Mouse (Mus musculus): Measurements from ENCODE around the gene Cat. TPM values are rescaled to one million over a fixed set of nuclear protein-coding genes. Genes with fewer than 3 reads are reported as not detected.

Cat gene
- polyA plus RNA-seq, 1 experiment from 2014 or later, result 67.3 TPM

DNA sequence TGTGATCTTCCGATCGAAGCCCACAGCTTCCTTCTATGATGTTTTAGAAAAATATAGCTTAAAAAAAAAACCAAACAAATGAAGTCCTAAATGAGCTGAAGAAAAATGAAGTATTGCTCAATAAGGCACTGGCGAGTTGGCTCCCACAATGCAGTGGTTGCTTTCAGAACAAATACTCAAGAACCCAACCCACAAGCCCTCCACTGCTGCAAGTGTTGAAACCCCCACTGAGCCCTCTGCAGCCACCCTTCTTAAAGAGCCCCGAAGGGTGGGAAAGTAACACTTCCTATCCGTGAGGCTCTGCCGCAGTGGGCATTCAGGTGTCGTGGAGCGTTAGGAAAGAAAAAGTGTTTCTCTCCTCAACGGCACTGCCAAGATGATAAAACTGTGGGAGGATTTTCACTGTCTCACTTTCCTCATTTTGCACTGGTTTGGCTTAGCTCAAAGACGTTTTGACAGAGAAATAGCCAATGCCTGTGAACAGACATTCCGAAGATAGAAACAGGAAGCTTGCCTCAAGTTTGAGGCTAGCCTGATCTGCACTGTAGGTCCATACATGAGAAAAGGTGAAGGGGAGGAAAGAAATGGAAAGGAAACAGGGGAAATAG lies 59.4 kb downstream of the Cat start:
- no peak for ATAC-seq
- WGBS, result 85% methylated on average over 11 of the region's 11 CpGs

DNA sequence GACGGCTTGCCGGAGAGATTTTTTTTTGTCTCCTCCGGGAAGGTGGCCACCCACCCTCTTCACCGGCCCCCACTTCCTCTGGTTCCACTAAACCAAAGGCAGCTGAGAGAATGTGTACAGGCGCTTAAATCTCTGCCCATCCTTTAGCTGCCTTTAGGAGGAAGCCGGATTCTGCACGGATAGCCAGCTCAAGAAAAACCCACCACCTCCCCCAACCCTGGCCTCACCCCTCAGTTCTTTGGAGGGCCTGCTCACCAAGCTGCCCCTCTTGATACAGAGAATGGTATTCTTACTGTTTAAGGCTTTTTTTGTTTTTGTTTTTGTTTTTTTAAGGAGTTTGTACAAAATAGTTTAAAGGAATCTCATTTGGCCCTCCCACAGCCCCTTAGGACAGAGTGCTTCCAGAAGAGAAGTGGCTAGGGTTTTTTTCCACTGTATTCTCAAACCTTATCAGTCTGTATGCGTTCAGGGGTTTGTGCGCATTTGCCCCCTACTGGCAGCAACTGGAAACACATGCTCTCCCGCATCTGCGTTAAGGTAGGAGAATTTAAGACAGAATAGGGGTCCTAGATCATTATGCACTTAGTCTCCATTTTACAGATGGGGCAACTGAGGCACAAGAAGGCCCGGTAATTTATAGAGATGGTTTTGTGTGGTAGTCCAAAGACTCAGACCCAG lies 60.5 kb downstream of the Cat start:
- peak; percentile 85 for ATAC-seq
- H3K9me3 ChIP-seq (replicated peaks), result no peaks in the 10 kb centered on the region
- WGBS, result 8% methylated on average over 12 of the region's 12 CpGs
- H3K4me2 ChIP-seq, result peak overlapping the region; percentile 25
- H3K27me3 ChIP-seq, result no peaks in the 10 kb centered on the region
- H3K27ac ChIP-seq, result no peak overlapping the region
- H3K4me1 ChIP-seq, result peaks cover 13% of the 10 kb centered on the region
- no peaks in the 10 kb centered on the region for H3K36me3 ChIP-seq (ENCODE audit: poor library complexity, severe bottlenecking)
- H3K4me3 ChIP-seq, result no peak overlapping the region
- no peak overlapping the region for H3K9ac ChIP-seq

More for the DNA sequence above, 59.4 kb downstream of the Cat start:
- Histone ChIP-seq H3K27ac (no peak overlapping the region), H3K36me3 (ENCODE audit: poor library complexity, severe bottlenecking) (no peaks in the 10 kb centered on the region), H3K4me2 (no peak overlapping the region), H3K27me3 (no peaks in the 10 kb centered on the region), H3K4me1 (peaks cover 13% of the 10 kb centered on the region), H3K9me3 (replicated peaks) (no peaks in the 10 kb centered on the region), H3K9ac (no peak overlapping the region), H3K4me3 (no peak overlapping the region)

DNA sequence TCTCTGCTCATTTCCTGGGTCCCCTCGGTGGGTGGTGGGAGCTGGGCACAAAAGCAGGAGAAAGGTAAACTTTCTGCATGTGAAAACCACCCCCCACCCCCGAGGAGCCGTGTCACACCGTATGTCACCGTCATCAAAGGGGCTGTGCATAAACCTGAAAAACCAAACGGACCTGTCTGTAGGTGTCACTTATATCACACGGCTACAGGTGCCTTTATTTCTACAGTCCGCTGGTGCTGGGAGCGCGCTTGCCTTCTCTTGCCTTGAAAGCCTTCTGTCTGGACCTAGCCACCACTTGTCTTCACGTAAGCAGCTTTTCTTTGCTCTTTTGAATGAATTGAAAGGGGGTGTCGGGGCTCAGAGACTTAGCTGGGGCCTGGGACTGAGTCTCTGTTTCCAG lies 61.1 kb downstream of the Cat start:
- 36% methylated on average over 12 of the region's 12 CpGs for WGBS
- peak overlapping the region; percentile 25 for H3K4me2 ChIP-seq
- no peak overlapping the region for H3K4me3 ChIP-seq
- H3K9ac ChIP-seq, result no peak overlapping the region
- no peaks in the 10 kb centered on the region for H3K27me3 ChIP-seq
- no peaks in the 10 kb centered on the region for H3K36me3 ChIP-seq (ENCODE audit: poor library complexity, severe bottlenecking)
- peaks cover 13% of the 10 kb centered on the region for H3K4me1 ChIP-seq
- ATAC-seq, result no peak
- no peaks in the 10 kb centered on the region for H3K9me3 ChIP-seq (replicated peaks)
- no peak overlapping the region for H3K27ac ChIP-seq

DNA sequence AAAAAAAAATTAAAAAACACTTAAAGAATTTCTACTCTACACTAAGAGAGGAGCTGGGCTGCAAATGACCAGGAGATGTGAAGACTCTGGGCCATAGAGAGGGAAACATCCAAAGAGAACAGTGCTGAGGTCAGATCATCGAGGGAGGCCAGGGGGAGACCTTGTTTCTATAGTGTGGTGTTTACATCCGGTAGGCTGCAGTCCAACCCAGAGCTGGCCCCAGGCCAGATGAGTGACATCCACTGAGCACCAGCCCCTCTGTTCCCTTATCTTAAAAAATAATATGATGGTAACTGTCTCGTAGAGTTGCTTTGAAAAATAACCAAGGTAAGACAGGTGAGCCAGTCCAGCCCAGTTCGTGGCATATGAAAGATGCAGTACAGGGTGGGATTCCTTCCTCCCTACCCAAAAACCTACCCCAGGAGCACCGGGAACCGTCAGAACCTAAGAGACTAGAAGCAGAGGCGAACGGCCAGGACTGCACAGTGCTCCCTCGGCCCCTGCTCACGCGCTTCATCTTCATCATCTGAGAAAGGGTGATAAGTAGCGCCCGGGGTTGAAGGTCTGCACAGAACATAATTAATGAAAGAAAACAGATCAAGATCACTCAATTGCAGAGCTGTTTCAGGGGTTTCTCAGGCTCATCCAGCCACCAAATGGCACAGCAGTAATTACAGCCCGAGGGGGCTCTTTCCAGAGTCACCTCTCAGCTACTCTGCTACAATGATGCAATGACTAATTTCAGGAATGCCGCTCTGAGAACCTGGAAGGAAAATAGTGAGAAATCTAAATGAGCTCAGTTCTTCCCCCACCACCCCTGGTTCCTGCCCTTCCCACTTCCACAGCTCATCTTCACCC lies 64.1 kb downstream of the Cat start:
- no peak overlapping the region for H3K27ac ChIP-seq
- no peaks in the 10 kb centered on the region for H3K27me3 ChIP-seq
- no peaks in the 10 kb centered on the region for H3K9me3 ChIP-seq (replicated peaks)
- no peak for ATAC-seq
- no peaks in the 10 kb centered on the region for H3K36me3 ChIP-seq (ENCODE audit: poor library complexity, severe bottlenecking)
- H3K4me3 ChIP-seq, result no peak overlapping the region
- H3K4me2 ChIP-seq, result no peak overlapping the region
- no peak overlapping the region for H3K9ac ChIP-seq
- 75% methylated on average over 15 of the region's 15 CpGs for WGBS
- peaks cover 13% of the 10 kb centered on the region for H3K4me1 ChIP-seq

DNA sequence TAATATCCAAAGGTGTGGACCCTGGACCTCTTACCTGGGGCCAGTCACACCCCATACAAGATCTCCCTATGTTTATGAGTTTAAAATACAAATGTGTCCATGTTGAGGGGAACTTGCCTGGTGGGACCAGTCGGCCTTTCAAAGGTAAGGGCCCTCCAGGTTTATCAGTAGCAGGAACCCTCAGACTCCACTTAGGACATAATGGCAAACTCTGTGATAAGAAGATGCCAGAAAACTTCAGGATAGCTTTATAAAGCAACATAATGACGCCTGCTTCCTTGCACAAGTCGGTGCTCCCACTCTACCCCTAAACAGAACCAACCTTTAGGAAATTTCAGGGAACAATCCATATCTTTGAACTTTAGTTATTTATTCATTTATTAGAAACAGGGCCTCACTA lies 69.2 kb downstream of the Cat start:
- WGBS, result 91% methylated on average over 3 of the region's 3 CpGs
- Histone ChIP-seq H3K27me3 (no peaks in the 10 kb centered on the region), H3K9ac (no peak overlapping the region), H3K4me1 (0 out of 2 replicates have a peak, but pooled peaks cover 2% of the 10 kb centered on the region), H3K4me2 (no peak overlapping the region), H3K9me3 (replicated peaks) (no peaks in the 10 kb centered on the region), H3K36me3 (ENCODE audit: poor library complexity, severe bottlenecking) (no peaks in the 10 kb centered on the region), H3K4me3 (no peak overlapping the region), H3K27ac (no peak overlapping the region)
- ATAC-seq, result no peak

DNA sequence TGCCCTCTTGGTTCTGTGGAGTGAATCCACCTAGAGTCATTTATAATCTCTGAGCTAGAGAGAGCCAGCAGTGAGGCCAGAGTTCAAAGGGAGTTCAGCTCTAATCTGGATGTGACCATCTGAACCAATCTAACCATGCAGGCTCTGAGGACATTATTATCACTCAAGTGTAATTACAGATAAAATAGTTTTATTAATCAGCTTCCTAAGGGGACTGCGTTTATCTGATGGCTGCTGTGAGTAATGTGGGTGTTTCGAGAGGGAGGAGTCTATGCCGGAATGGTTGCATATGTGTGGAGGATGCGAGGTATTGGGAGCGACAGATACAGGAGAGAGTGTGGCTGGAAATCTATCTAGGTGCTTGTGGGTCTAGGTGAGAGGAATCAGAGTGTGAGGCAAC lies 71.6 kb downstream of the Cat start:
- Histone ChIP-seq H3K4me1 (no peaks in the 10 kb centered on the region), H3K9me3 (replicated peaks) (no peaks in the 10 kb centered on the region), H3K4me3 (no peak overlapping the region), H3K36me3 (ENCODE audit: poor library complexity, severe bottlenecking) (no peaks in the 10 kb centered on the region), H3K9ac (no peak overlapping the region), H3K27ac (no peak overlapping the region), H3K27me3 (no peaks in the 10 kb centered on the region), H3K4me2 (no peak overlapping the region)
- ATAC-seq, result no peak
- 87% methylated on average over 5 of the region's 5 CpGs for WGBS

DNA sequence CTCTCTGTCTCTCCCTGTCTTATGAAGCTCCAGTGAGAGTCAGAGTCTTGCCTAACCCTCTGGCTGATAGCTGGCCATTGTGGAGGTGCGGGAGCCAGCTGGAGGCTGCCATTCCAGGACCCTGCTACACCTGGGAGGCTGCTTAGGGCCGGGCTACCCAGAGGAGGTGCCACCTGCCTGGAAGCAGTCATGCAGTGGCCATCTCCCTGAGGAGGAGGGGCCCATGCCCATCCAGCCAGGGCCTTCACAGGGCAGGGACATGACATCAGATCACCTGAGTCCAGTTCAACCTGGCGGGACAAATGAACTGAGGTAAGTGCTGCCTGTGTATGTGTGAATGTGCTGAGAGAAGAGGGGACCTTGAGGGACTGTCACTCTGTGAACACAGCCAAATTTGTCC lies 73.1 kb downstream of the Cat start:
- H3K4me2 ChIP-seq, result no peak overlapping the region
- H3K36me3 ChIP-seq (ENCODE audit: poor library complexity, severe bottlenecking), result no peaks in the 10 kb centered on the region
- no peaks in the 10 kb centered on the region for H3K27me3 ChIP-seq
- no peak overlapping the region for H3K27ac ChIP-seq
- no peak for ATAC-seq
- H3K9ac ChIP-seq, result no peak overlapping the region
- 84% methylated on average over 3 of the region's 3 CpGs for WGBS
- H3K9me3 ChIP-seq (replicated peaks), result no peaks in the 10 kb centered on the region
- no peaks in the 10 kb centered on the region for H3K4me1 ChIP-seq
- H3K4me3 ChIP-seq, result no peak overlapping the region

DNA sequence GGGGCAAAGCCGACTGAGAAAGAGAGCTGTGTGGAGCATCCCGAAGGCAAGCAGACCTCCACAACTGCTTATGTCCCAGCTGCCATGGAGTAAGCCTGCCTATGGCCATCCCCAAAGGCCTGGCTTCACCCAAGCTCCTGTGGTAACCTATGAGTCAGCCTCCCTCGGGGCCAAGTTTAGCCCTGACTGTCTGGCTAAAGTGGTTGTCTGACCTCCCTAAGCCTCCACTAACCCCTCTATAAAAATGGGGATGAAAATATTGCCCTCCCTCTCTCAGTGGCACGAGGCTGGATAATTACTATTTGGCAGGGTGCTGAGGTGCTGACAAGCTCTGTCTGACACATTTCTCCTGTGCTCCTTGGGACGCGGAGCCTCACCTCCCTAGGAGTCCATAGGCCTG lies 73.6 kb downstream of the Cat start, which contains the start of gene Elf5:
Elf5 (plus strand) TSS at position 341 of the 400 bp plus-strand sequence.
- 90% methylated on average over 6 of the region's 6 CpGs for WGBS
- ATAC-seq, result no peak
- Histone ChIP-seq H3K9ac (no peak within 1 kb of the TSS), H3K27me3 (no peaks in the 10 kb centered on the region), H3K36me3 (ENCODE audit: poor library complexity, severe bottlenecking) (no peaks in the 10 kb centered on the region), H3K27ac (no peak within 1 kb of the TSS), H3K4me2 (no peak within 1 kb of the TSS), H3K4me1 (no peaks in the 10 kb centered on the region), H3K9me3 (replicated peaks) (no peaks in the 10 kb centered on the region), H3K4me3 (no peak within 1 kb of the TSS)

DNA sequence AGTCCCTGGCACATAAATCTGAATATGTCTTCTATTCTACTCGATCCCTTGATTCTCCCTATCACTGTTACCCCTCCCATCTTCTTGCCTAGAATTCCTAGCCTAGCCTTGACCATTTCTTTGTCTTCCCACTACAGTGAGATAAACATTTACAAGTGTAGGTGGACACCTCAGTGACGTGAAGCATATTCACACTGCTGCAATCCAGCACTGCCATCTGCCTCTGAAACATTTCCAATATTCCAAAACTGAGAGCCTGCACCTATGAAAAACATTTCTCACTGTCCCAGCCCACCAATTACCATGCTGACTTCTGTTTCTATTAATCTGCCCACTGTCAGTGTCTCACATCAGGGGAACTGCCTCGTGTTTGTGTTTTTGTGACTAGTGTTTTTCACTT lies 78.7 kb downstream of the Cat start:
- no peaks in the 10 kb centered on the region for H3K27me3 ChIP-seq
- H3K27ac ChIP-seq, result no peak overlapping the region
- no peak overlapping the region for H3K4me2 ChIP-seq
- no peaks in the 10 kb centered on the region for H3K9me3 ChIP-seq (replicated peaks)
- ATAC-seq, result no peak
- 87% methylated on average over 3 of the region's 3 CpGs for WGBS
- H3K9ac ChIP-seq, result no peak overlapping the region
- H3K36me3 ChIP-seq (ENCODE audit: poor library complexity, severe bottlenecking), result no peaks in the 10 kb centered on the region
- H3K4me3 ChIP-seq, result no peak overlapping the region
- no peaks in the 10 kb centered on the region for H3K4me1 ChIP-seq

Other genes starting within 250 kb of the Cat start
- 0.05 TPM in 1 of 2 replicates, not detected in the other for gene Ehf, start 181.9 kb downstream of the Cat start, polyA plus RNA-seq (2015; fragmentation: Nextera tagmentation; extraction: Ambion mirVana)
- not detected in 2 replicates for gene Elf5, start 73.5 kb downstream of the Cat start, polyA plus RNA-seq (2015; fragmentation: Nextera tagmentation; extraction: Ambion mirVana)
- gene Abtb2, start 81.2 kb upstream of the Cat start, polyA plus RNA-seq (2015; fragmentation: Nextera tagmentation; extraction: Ambion mirVana), result 6.9 and 8.3 TPM in 2 replicates